Mouse (Mus musculus): ENCODE results near the gene Nos1. TPM values are rescaled to one million over a fixed set of nuclear protein-coding genes. Genes with fewer than 3 reads are reported as not detected.

Nos1 gene
- polyA plus RNA-seq, 1 experiment = 2.6 TPM

- DNase-seq = no peak
- no peaks in the 10 kb centered on the region for H3K4me1 ChIP-seq (ENCODE audit: control insufficient read depth, insufficient read depth, low read length)
- 57% methylated on average over 16 of the region's 16 CpGs for WGBS
These were observed 155.5 kb downstream of the Nos1 start for GRCm38 (mm10) chr5:117936346-117936745.

GRCm38 (mm10) chr5:117937186-117937585 is 156.4 kb downstream of the Nos1 start:
- 89% methylated on average over 3 of the region's 3 CpGs for WGBS
- TF ChIP-seq CTCF (IDR thresholded peaks at IDR 0.05; ENCODE audit: insufficient read depth, low read length) (no peak), POLR2A (IDR thresholded peaks at IDR 0.05; ENCODE audit: borderline replicate concordance, extremely low read depth, low read depth, low read length) (no peak)
- Histone ChIP-seq H3K4me1 (ENCODE audit: control insufficient read depth, insufficient read depth, low read length) (no peaks in the 10 kb centered on the region), H3K4me3 (replicated peaks; ENCODE audit: extremely low read depth, low read depth, low read length) (no peak overlapping the region)
- DNase-seq = no peak

More at GRCm38 (mm10) chr5:117936346-117936745, 155.5 kb downstream of the Nos1 start:
- TF ChIP-seq CTCF (IDR thresholded peaks at IDR 0.05; ENCODE audit: insufficient read depth, low read length) = no peak
- no peak for TF ChIP-seq POLR2A (IDR thresholded peaks at IDR 0.05; ENCODE audit: borderline replicate concordance, extremely low read depth, low read depth, low read length)
- H3K4me3 ChIP-seq (replicated peaks; ENCODE audit: extremely low read depth, low read depth, low read length) = no peak overlapping the region

GRCm38 (mm10) chr5:117938182-117938581 is 157.3 kb downstream of the Nos1 start:
- H3K4me1 ChIP-seq (ENCODE audit: control insufficient read depth, insufficient read depth, low read length) = no peaks in the 10 kb centered on the region
- peak; percentile 63 for DNase-seq
- WGBS = 16% methylated on average over 14 of the region's 14 CpGs
- H3K4me3 ChIP-seq (replicated peaks; ENCODE audit: extremely low read depth, low read depth, low read length) = peak overlapping the region; percentile 1
- peak; percentile 84 for TF ChIP-seq CTCF (IDR thresholded peaks at IDR 0.05; ENCODE audit: insufficient read depth, low read length)
- TF ChIP-seq POLR2A (IDR thresholded peaks at IDR 0.05; ENCODE audit: borderline replicate concordance, extremely low read depth, low read depth, low read length) = no peak

GRCm38 (mm10) chr5:117939402-117939801 is 158.6 kb downstream of the Nos1 start:
- H3K4me1 ChIP-seq (ENCODE audit: control insufficient read depth, insufficient read depth, low read length) = no peaks in the 10 kb centered on the region
- TF ChIP-seq CTCF (IDR thresholded peaks at IDR 0.05; ENCODE audit: insufficient read depth, low read length) (no peak), POLR2A (IDR thresholded peaks at IDR 0.05; ENCODE audit: borderline replicate concordance, extremely low read depth, low read depth, low read length) (no peak)
- H3K4me3 ChIP-seq (replicated peaks; ENCODE audit: extremely low read depth, low read depth, low read length) = no peak overlapping the region
- no peak for DNase-seq
- 63% methylated on average over 8 of the region's 8 CpGs for WGBS

- TF ChIP-seq POLR2A (IDR thresholded peaks at IDR 0.05; ENCODE audit: borderline replicate concordance, extremely low read depth, low read depth, low read length) (no peak), CTCF (IDR thresholded peaks at IDR 0.05; ENCODE audit: insufficient read depth, low read length) (no peak)
- no peak overlapping the region for H3K4me3 ChIP-seq (replicated peaks; ENCODE audit: extremely low read depth, low read depth, low read length)
- H3K4me1 ChIP-seq (ENCODE audit: control insufficient read depth, insufficient read depth, low read length) = no peaks in the 10 kb centered on the region
- DNase-seq = no peak
- whole genome bisulfite sequencing = 77% methylated on average over 3 of the region's 3 CpGs
These were observed 160.7 kb downstream of the Nos1 start for GRCm38 (mm10) chr5:117941552-117941951.

GRCm38 (mm10) chr5:117946605-117947004 is 165.8 kb downstream of the Nos1 start:
- WGBS = 20% methylated on average over 4 of the region's 4 CpGs
- peak; percentile 20 for DNase-seq
- no peak overlapping the region for H3K4me3 ChIP-seq (replicated peaks; ENCODE audit: extremely low read depth, low read depth, low read length)
- TF ChIP-seq POLR2A (IDR thresholded peaks at IDR 0.05; ENCODE audit: borderline replicate concordance, extremely low read depth, low read depth, low read length) = no peak
- TF ChIP-seq CTCF (IDR thresholded peaks at IDR 0.05; ENCODE audit: insufficient read depth, low read length) = peak; percentile 62
- H3K4me1 ChIP-seq (ENCODE audit: control insufficient read depth, insufficient read depth, low read length) = no peaks in the 10 kb centered on the region

- 65% methylated on average over 10 of the region's 10 CpGs for WGBS
- H3K4me3 ChIP-seq (replicated peaks; ENCODE audit: extremely low read depth, low read depth, low read length) = no peak overlapping the region
- TF ChIP-seq POLR2A (IDR thresholded peaks at IDR 0.05; ENCODE audit: borderline replicate concordance, extremely low read depth, low read depth, low read length) = no peak
- TF ChIP-seq CTCF (IDR thresholded peaks at IDR 0.05; ENCODE audit: insufficient read depth, low read length) = no peak
- no peaks in the 10 kb centered on the region for H3K4me1 ChIP-seq (ENCODE audit: control insufficient read depth, insufficient read depth, low read length)
- no peak for DNase-seq
These were observed 168.6 kb downstream of the Nos1 start for GRCm38 (mm10) chr5:117949393-117949792.

- no peak for TF ChIP-seq POLR2A (IDR thresholded peaks at IDR 0.05; ENCODE audit: borderline replicate concordance, extremely low read depth, low read depth, low read length)
- TF ChIP-seq CTCF (IDR thresholded peaks at IDR 0.05; ENCODE audit: insufficient read depth, low read length) = no peak
- Histone ChIP-seq H3K4me3 (replicated peaks; ENCODE audit: extremely low read depth, low read depth, low read length) (no peak overlapping the region), H3K4me1 (ENCODE audit: control insufficient read depth, insufficient read depth, low read length) (no peaks in the 10 kb centered on the region)
- WGBS = 76% methylated on average over 12 of the region's 12 CpGs
- DNase-seq = no peak
These were observed 173.1 kb downstream of the Nos1 start for GRCm38 (mm10) chr5:117953893-117954292.

GRCm38 (mm10) chr5:117954429-117954828 is 173.6 kb downstream of the Nos1 start:
- TF ChIP-seq POLR2A (IDR thresholded peaks at IDR 0.05; ENCODE audit: borderline replicate concordance, extremely low read depth, low read depth, low read length) (no peak), CTCF (IDR thresholded peaks at IDR 0.05; ENCODE audit: insufficient read depth, low read length) (no peak)
- H3K4me1 ChIP-seq (ENCODE audit: control insufficient read depth, insufficient read depth, low read length) = no peaks in the 10 kb centered on the region
- no peak overlapping the region for H3K4me3 ChIP-seq (replicated peaks; ENCODE audit: extremely low read depth, low read depth, low read length)
- 70% methylated on average over 1 of the region's 1 CpGs for WGBS
- no peak for DNase-seq

- H3K4me1 ChIP-seq (ENCODE audit: control insufficient read depth, insufficient read depth, low read length) = no peaks in the 10 kb centered on the region
- no peak overlapping the region for H3K4me3 ChIP-seq (replicated peaks; ENCODE audit: extremely low read depth, low read depth, low read length)
- TF ChIP-seq CTCF (IDR thresholded peaks at IDR 0.05; ENCODE audit: insufficient read depth, low read length) (peak; percentile 46), POLR2A (IDR thresholded peaks at IDR 0.05; ENCODE audit: borderline replicate concordance, extremely low read depth, low read depth, low read length) (no peak)
- 24% methylated on average over 10 of the region's 10 CpGs for WGBS
- DNase-seq = no peak
These were observed 175.0 kb downstream of the Nos1 start for GRCm38 (mm10) chr5:117955675-117956420.

Data from lung, adult 2 months (tissue).